Mouse (Mus musculus) mouse embryonic stem cell (cell line): ENCODE data around the gene Trim28.

Source experiments
- in situ Hi-C, 2 experiments: fragments of 300-500 bp; cut with MboI; formaldehyde crosslinking; loops; 1 replicate in 1 of 2; 3 replicates in 1 of 2; pipeline ENCODE4 v1.14.3; 2019 to 2020; ENCODE audit warnings: low sequenced_read_pairs in 2 of 2, low pct_unique_long_range_greater_than_20kb in 1 of 2, mixed read lengths in 1 of 2; ENCODE audit not compliant: unreplicated experiment in 1 of 2

Trim28 gene

DNA sequence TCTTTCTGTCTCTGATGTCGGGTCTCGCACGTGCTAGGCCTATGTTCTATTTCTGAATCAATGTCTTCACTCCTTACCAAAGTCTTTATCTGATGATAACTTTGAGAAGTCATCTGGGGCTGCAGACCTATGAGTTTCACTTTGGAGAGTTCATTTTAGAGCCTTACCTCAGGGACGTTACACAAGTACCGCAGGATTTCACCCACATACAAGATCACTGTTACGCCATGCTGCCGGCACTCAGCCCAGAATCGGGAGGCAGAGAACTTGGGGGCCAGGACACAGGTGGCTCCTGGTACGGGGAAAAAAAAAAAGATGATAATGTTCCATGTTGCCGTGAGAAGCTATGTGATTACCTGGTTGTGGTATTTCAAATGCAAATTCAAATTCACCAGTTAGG is 5.8 kb upstream of the Trim28 start:
- in situ Hi-C loops, result no loop called here

DNA sequence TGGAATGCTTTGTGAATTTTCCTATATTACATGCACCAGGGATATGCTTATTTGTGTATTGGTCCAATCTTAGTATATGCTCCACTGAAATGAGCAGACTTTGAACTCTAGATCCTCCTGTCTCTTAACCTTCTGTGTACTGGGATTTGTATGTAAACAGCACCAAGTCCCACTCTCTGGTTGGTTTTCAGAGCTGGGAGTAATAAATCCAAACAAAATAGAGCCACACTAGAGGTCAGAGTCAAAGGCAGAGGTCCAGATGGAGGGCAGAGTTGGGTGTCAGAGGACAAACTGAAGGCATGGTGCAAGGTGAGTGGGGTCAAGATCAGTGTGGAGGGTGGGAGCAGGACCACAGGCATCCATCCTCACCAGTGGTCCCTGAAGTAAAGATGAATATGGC is 3.1 kb upstream of the Trim28 start:
- in situ Hi-C loops, result no loop called here

DNA sequence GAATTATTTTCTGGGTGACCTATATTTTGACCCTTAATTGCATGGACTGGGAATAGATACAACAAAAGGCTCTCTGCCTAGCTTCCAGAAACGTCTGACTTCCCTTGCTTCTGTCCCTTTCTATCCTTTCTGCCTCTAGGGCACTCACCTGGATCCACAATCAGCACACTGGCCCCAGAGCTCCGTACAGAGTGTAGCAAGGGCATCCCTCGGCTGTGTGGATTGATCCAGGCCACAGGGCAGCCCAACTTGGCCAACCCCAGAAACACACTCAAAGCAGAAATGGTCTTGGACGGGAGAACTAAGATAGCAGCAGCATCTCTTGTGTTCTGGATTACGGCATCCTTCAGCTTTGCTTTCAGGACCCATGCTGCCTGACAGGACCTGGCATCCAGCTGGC is 1.7 kb upstream of the Trim28 start:
- in situ Hi-C loops, result no loop called here

DNA sequence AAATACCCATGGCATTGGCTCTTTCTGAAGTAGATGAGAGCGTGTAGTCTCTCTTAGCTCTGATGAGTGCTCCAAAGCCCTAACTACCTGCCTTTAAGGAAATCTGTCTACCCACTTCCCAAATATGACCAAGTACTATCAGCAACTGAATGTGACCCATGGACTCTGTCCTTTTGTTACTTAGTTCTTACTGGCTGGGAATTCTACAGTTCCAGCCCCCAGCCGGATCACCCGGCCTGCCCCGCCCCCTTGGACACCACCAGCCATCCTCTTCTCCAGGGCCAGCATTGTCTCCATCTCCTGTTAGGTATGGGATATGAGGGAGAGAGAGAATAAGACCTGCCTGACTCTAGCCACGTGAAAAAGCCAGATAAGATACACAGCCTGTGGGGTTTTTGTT is 861 bp upstream of the Trim28 start, which contains the start of gene Slc27a5:
Slc27a5 (minus strand) TSS at position 140 of the 400 bp plus-strand sequence.
- in situ Hi-C loops, result no loop called here

DNA sequence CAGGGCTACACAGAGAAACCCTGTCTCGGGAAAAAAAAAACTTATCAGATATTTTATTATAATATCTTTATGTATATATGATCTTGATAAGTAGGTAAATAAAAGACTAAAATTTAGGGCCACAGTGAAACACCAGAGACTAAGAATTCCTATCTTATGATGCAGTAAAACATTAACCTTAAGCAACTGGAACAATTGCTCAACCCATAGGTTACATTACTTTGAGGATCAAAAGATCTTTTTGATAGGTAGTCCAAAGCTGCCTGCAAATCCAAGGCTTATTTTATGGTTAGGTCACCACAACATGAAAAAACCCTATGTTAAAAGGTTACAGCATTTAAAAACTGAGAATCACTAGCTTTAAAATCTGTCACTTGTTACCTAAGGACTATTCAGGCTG is 2.7 kb downstream of the Trim28 start:
- in situ Hi-C loops, result loop anchor here in 1 of 2 experiments (5.0 kb wide), 1 partner anchor 36 kb away; the partner anchor contains the start of gene Ube2m

DNA sequence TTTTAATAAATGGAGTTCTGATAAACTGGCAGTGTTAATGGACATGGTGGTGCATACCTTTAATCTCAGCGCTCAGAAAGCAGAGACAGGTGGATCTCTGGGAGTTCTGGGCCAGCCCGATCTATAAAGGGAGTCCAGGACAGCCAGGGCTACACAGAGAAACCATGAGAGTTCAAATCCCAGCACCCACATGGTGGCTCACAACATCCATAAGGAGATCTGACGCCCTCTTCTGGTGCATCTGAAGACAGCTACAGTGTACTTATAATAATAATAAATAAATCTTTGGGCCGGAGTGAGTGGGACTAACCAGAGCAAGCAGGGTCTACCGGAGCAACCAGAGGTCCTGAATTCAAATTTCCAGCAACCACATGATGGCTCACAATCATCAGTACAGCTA is 4.5 kb downstream of the Trim28 start:
- in situ Hi-C loops, result loop anchor here in 1 of 2 experiments (5.0 kb wide), 1 partner anchor 34 kb away; the partner anchor contains the start of gene Ube2m

DNA sequence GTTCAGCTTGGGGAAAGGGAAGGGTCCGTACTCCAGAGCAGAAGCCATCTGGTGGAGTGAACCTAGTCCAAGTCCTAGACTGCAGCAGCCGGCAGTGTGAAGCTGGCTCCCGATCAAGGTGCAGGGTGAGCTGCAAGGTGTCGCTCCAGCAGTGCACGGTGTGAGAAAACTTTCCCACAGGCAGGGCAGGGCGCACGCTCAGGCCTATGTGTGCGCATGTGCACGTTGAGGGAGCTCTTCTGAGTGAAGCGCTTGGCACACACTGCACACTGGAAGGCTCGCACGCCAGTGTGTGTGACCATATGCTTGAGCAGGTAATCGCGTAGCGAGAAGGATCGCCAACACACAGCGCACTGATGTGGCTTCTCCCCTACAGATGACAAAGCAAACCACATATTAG is 7.1 kb downstream of the Trim28 start:
- in situ Hi-C loops, result loop anchor here in 1 of 2 experiments (5.0 kb wide), 1 partner anchor 36 kb away; no protein-coding TSS in a partner anchor

DNA sequence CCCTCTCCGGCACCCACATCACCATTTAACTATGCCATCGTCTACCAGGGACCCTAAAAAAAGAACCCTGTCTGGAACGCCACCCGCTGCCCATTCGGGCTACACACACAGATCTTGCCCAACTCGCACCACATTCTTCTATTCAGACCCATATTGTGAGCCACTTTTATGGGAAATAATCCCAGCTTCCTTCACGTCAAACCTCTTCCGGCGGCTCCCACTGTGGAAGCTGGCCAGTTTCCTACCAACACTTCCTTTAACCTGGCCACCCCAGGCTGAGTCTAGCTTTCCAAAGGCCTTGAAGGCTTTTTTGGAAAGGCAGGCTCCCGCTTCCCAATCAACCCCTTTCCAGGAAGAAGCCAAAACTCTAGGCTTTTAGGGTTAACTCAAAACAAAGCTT is 7.6 kb downstream of the Trim28 start:
- in situ Hi-C loops, result loop anchor here in 1 of 2 experiments (5.0 kb wide), 1 partner anchor 36 kb away; no protein-coding TSS in a partner anchor

DNA sequence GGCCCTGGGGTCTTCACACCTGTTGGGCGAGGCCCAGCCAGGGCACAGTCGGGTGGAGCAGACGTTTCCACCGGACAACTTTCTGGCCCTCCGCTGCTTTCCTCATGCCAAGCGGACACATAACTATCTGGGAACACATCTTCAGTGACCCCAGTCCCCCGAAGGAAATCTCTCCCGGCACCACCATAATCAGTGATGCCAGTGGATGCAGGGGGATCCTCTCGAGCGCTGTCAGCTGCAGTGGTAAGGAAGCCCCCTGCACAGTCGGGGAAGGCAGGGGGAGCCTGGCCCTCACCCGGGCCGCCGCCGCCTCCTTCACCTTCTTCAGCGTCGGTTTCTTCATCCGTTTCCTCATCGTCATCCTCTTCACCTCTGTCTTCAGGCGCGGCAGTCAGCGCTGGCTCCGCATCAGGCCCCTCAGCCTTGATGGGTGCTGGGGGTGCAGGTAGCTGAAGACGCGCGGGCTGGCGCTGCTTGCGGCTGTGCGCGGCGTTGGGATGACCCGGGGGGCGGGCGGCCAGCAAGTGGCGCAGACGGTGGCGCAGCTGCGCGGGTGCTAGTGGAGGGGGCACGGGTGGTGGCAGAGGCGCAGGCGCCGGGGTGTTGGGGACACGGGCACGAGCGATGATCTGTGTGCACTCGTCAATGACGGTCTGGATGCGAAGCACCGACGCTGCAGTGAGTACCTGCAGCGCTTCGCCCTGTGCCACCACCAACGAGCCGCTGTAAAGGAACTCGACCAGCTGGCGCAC is 8.6 kb downstream of the Trim28 start:
- in situ Hi-C loops, result loop anchor here in 1 of 2 experiments (5.0 kb wide), 1 partner anchor 35 kb away; no protein-coding TSS in a partner anchor

DNA sequence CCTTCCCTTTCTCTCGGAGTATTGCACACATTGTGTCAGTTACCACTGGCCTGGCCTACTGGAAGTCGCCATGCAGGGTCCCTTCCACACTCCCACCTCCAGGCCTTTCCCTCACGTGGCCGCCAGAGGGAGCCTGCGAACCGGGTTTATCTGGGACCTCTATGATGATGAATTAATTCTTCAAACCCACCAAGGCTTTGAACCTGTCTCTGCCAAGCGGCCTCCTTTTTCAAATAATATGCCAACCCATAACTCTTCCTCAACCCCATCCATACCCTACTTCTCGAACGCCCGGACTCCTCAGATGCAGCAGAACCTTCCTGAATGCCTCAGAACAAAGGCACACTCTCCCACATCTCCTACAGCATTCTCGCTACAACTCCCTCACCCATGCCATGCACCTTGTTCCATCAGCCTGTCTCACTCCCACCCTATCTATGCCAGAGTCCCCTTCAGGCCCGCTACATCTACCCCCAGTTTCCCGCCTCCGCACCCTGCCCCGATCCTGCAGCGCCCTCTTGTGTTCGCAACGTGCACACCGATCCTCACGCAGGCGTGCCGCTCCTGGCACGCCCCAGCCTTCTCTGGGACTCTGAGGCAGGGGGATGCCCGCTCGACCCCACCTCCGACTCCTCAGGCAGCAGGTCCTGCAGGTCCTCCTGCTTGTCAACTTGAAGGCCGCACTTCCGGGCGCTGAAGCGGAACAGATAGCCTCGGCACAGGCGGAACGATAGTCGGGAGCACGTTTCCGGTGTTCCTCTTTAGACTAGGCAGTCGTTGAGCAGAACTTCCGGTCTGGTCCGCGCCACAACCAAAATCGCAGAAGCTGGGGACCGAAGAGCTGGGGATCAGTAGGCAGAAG is 10.5 kb downstream of the Trim28 start:
- in situ Hi-C loops, result loop anchor here in 1 of 2 experiments (5.0 kb wide), 1 partner anchor 33 kb away; no protein-coding TSS in a partner anchor

DNA sequence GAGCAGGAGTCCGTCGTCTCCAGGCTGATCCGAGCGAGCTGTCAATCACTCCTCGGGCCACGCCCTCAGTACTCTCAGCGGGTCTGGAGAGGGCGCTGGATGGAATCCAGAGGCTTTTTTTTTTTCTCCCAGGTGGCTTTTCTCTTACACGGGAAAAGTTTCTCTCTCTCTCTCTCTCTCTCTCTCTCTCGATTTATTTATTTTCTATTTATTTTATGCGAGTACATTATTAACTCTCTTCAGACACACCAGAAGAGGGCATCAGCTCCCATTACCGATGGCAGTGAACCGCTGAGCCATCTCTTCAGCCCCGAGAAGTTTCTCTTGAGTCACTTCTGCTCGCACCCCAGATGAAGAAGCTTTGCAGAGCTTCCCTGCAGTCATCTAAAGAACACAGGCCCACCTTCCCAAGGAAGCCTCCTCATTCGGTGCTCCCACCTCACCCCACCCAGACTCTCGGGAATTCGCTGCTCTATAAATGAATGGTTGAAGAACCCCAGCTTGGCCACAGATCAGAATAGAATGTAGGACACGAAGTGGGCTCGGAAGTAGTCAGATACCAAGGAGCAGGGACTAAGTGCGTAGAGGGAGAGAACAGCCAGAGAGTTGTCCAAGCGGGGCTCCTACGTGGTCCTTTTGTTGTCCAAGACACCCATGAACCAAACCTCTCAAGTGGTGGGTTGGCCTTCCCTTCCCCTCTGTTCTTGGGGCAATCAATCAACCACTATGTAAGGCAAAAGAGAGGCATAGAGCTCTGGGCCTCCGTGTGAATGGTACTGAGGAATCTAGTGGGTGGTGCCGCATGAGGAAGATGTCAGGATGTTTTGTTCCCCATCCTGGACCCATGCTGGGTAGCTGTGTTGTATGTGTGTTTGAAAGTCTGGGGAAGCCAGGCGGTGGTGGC is 11.3 kb downstream of the Trim28 start, which contains the start of gene Zbtb45:
Zbtb45 (minus strand) TSS at position 30 of the 904 bp plus-strand sequence.
- in situ Hi-C loops, result no loop called here

DNA sequence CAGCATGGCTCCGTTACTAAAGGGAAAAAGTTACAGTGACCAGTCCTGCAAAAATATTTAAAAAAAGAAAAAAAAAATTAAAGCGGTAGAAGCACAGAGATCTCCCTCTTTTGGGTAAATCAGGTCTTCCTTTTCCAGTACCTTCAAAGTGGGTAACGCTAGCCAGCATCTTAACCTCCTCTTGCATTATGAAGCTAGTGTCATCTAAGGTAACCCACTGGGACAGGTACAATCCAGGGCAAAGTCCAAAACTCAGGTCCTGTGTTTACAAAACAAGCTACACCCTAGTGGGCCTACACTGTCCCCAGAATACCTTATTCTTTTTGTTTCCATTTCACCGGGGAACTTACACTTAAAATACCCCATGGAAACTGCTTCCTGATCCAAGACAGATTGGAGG is 14.8 kb downstream of the Trim28 start:
- in situ Hi-C loops, result no loop called here

DNA sequence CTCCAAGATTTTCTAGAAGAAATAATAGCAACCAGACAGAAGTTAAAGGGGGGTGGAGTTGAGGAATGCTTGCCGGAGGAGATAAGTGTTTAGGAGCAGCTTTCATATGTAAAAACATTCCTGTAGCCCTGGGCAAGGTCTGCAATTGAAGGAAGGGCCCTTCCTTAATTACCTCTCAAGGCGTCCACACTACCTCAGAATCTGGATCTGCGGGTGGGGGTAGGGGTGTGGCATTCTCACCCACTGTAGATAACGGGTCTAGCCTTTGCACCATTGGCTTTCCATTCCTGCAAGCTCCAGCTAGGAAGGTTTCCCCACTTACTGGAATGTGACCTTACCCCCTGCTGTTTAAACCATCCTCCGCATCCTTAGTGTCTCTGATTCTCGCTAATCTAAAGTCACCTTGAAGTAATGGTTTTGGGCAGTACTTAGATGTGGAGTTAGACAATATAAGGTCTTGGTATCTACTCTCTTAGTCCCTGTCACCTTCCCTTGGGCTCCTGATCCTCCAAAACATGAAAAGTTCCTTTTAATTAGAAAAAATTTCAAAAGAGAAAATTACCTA is 15.4 kb downstream of the Trim28 start:
- in situ Hi-C loops, result no loop called here

DNA sequence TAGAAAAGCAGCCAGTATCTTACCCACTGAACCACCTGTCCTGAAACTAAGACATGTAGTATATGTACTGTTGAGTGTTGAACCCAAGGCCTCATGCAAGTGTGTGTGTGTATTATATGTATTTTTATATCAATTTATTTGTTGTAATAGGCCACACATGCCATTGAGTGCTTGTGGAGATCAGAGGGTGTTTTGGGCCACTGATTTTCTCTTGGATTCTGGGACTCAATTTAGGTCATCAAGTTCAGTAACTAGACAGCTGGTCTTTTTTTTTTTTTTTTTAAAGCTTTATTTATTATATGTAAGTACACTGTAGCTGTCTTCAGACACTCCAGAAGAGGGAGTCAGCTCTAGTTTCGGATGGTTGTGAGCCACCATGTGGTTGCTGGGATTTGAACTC is 16.3 kb downstream of the Trim28 start:
- in situ Hi-C loops, result no loop called here

DNA sequence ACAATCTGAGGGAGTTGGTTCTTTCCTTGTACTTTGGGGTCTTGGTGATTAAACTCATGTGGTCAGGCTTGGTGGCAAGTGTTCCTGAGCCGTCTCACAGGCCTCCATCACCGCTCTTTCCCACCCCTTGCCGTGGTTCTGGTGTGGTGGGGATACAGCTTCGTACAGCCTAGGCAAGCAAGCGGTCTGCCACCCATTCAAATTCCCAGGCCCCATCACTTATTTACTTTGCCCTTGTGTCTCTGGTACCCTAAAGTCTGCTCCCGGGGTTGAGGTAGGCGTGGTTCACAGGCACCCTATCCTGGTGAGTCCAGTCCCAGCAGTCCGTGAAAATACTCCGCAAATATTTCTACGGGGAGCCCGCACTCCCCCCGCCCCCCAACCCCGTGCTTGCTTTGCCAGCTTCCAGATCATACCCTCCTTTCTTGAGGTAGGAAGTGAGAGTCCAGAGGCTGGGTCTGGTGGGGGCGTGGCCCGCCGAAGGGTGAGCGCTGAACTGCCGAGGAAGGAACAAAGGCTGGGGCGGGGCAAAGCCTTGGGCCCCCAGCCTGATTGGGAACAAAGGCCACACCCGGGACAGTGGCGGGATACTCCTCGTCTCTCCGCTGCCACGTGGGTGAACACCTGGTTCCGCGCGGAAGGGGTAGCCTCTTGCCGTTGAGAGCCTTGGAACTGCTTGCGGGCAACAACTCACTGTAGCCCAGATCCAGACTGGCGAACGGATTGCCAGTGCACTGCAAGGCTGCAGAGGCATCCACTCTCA is 24.0 kb downstream of the Trim28 start:
- in situ Hi-C loops, result no loop called here

DNA sequence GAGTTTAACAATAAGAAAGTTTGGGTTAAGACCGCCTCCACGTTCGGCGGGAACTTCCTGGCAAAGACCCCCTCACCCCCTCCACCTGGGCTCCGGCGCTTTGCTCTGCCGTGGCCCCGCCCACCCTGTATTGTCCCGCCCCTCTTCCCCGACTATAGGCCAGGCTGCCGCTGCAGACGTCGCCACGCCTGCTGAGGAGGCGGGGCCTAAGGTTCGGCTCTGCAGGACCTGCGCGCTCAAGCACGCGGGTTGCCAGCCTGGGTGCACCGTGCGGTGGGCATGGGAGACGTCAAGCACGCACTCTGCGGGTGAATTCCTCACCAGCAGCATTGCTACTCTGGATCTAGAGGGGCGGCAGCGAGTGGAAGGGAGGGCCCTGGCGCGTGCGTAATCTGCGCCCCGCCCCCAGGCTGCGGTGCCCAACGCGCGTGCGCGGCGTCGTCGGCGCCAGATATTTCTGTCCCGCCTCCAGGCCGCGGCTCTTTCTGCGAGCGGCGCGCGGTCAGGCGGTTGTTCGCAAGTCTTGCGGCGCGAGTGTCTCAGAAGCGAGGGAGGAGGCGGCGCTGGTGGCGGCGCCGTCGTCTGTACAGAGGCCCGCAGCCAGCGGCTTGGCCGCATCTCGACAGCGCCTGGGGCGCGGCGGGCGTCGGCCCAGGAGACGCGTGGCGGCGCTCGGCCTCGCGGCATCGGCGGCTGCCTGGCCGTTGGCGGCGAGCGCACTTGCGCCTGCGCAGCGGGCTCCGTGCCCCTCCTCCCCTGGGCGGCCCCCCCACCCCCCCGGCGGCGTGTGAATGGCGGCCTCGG is 25.2 kb downstream of the Trim28 start:
- in situ Hi-C loops, result no loop called here
